Mouse (Mus musculus) thymus, postnatal 0 days (tissue): ENCODE measurements around the gene Kcnj9. TPM values are rescaled to one million over a fixed set of nuclear protein-coding genes. Genes with fewer than 3 reads are reported as not detected.

Experiments used
- DNase-seq: peaks from one replicate; pipeline ENCODE4 v3.0.0-alpha.2; 2015; ENCODE audit warnings: low spot score
- polyA plus RNA-seq: library from polyadenylated mRNA; unstranded; fragments of >200 nt; fragmentation: Nextera tagmentation; extraction: Ambion mirVana; gene quantifications from 2 replicates; pipeline ENCODE4 v1.2.1, GENCODE M21; 2015

Gene Kcnj9
- polyA plus RNA-seq, 1 experiment from 2014 or later, result 0.09 TPM

- DNase-seq, result peak; percentile 4
These were observed 16.2 kb downstream of the Kcnj9 start for GRCm38 (mm10) chr1:172312768-172313561.

- peak; percentile 82 for DNase-seq
These were observed 17.0 kb downstream of the Kcnj9 start for GRCm38 (mm10) chr1:172311921-172312767.

GRCm38 (mm10) chr1:172311248-172311906 lies 17.7 kb downstream of the Kcnj9 start:
- peak; percentile 39 for DNase-seq

- DNase-seq, result peak; percentile 86
These were observed 19.3 kb downstream of the Kcnj9 start for GRCm38 (mm10) chr1:172309699-172310398.

- DNase-seq, result no peak
These were observed 20.7 kb downstream of the Kcnj9 start for GRCm38 (mm10) chr1:172308409-172308808.

- no peak for DNase-seq
These were observed 21.2 kb downstream of the Kcnj9 start for GRCm38 (mm10) chr1:172307936-172308335.

GRCm38 (mm10) chr1:172306885-172307284 lies 22.2 kb downstream of the Kcnj9 start:
- no peak for DNase-seq

GRCm38 (mm10) chr1:172306196-172306595 lies 22.9 kb downstream of the Kcnj9 start:
- peak; percentile 27 for DNase-seq

- no peak for DNase-seq
These were observed 23.5 kb downstream of the Kcnj9 start for GRCm38 (mm10) chr1:172305635-172306034.

- DNase-seq, result no peak
These were observed 24.0 kb downstream of the Kcnj9 start for GRCm38 (mm10) chr1:172305153-172305552.

- DNase-seq, result no peak
These were observed 24.7 kb downstream of the Kcnj9 start for GRCm38 (mm10) chr1:172304443-172304842.

GRCm38 (mm10) chr1:172302851-172303250 lies 26.3 kb downstream of the Kcnj9 start:
- no peak for DNase-seq

GRCm38 (mm10) chr1:172302311-172302710 lies 26.8 kb downstream of the Kcnj9 start:
- DNase-seq, result no peak

- DNase-seq, result no peak
These were observed 27.9 kb downstream of the Kcnj9 start for GRCm38 (mm10) chr1:172301180-172301579.

GRCm38 (mm10) chr1:172300247-172300646 lies 28.9 kb downstream of the Kcnj9 start:
- DNase-seq, result no peak

- no peak for DNase-seq
These were observed 29.6 kb downstream of the Kcnj9 start for GRCm38 (mm10) chr1:172299528-172299927.

- DNase-seq, result no peak
These were observed 31.2 kb downstream of the Kcnj9 start, which contains the start of gene Atp1a2 for GRCm38 (mm10) chr1:172297611-172298537. Gene Atp1a2, minus strand, starts transcription at chr1:172298064.

- DNase-seq, result no peak
These were observed 32.2 kb downstream of the Kcnj9 start for GRCm38 (mm10) chr1:172296816-172297510.

GRCm38 (mm10) chr1:172295751-172296197 lies 33.3 kb downstream of the Kcnj9 start:
- DNase-seq, result no peak
